Mouse (Mus musculus): ENCODE measurements around the gene Cxcr3.

DNA sequence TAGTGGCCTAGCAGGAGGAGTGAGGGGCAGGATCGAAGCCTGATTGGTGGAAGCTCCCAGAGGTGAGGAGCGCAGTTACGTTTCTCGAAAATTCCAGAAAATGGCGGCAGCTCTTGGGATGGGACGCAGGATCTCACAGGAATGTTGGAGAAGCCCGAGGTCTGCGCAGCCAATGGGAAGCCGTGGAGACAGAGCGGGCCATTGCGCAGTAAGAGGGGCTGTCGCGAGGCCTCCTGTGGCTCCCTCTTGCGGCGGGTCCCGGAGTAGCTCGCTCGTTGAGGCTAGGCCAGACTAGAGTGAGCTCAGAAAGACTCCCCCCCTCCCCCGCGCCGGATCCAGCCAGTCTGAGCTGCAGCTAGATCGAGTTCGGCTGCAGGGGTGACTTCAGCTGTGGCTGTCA lies 35.8 kb downstream of the Cxcr3 start:
- no peak for TF ChIP-seq GATA1 (IDR thresholded peaks at IDR 0.05; ENCODE audit: low read length)
- no peak for TF ChIP-seq TAL1 (IDR thresholded peaks at IDR 0.05; ENCODE audit: low read length)
